Mouse (Mus musculus): ENCODE data around the gene Fbxl22.

- TF ChIP-seq POLR2A (IDR thresholded peaks at IDR 0.05; ENCODE audit: low read depth, low read length) (no peak), CTCF (conservative IDR thresholded peaks at IDR 0.05; ENCODE audit: insufficient read depth, insufficient read length, low read depth, low read length) (no peak)
Measured at GRCm38 (mm10) chr9:66516296-66516940, 2.0 kb upstream of the Fbxl22 start.
